Comparison of ENCODE assay signal across 10 mouse cellular contexts in the genomic region with DNA sequence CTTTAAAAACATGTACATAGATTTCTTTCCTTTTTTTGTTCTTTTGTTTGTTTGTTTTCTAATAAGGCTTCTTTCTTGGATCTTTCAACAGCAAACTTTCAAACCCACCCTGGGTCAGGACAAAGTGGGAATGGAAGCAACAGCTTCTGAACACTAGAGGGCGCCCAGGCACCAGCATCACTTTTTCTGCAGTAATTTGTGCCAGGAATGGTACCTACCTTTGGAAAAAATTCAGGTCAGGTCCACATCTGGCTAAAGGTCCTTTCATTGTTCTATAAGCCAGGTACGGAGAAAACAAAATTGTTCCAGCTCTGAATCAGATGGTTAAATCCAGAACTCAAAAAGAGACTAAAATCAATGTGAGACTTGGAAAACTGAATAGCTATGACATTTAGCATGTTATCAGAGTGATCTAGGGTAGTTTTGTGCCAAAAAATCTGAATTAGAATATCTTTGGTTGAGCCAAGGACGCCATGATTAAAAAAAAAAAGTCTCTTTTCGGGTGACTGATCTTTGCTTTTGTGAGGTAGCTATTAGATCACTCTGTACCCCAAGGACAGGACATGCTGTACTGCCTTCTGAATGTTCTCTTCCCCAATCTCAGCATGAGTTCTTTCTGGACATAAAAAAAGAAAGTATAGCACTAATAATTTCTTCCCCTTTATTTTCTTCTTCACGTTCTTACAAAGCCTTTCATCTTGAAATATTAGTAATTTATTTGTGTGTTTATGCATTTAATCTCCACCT. TPM values are rescaled to one million over a fixed set of nuclear protein-coding genes. Genes with fewer than 3 reads are reported as not detected.
A peak's percentile ranks its signal among the peaks of the same experiment; 100 is the strongest.
DNase-seq lines count a peak whose midpoint lies in the region; ATAC-seq and TF ChIP-seq lines count a peak whose summit lies in the region.
"Had no signal": no experiment of that assay in that cellular context is flagged by ENCODE, and none has a peak within 500 bp of the region (broad histone marks: within the 10 kb centered on the region; RNA-seq: fewer than 3 reads in every experiment).

No protein-coding gene starts in this region.

- WGBS in heart, embryonic 11.5 days (ENCODE audit: insufficient replicate concordance): 26% methylated on average over 5 of the region's 5 CpGs
- 22% methylated on average over 5 of the region's 5 CpGs for WGBS in small intestine, adult 2 months

- H3K9me3 ChIP-seq in heart, embryonic 11.5 days (replicated peaks; ENCODE audit: control insufficient read depth, low read length): no peaks in the 10 kb centered on the region
- H3K9me3 ChIP-seq: neural tube, embryonic 12.5 days had no signal

- peaks cover 2% of the 10 kb centered on the region for H3K4me1 ChIP-seq in heart, embryonic 11.5 days (ENCODE audit: control insufficient read depth, insufficient read depth, low read length)
- H3K4me1 ChIP-seq in testis, adult 2 months (ENCODE audit: control insufficient read depth, insufficient read depth, low read length): no peaks in the 10 kb centered on the region
- no peaks in the 10 kb centered on the region for H3K4me1 ChIP-seq in small intestine, adult 2 months (ENCODE audit: control insufficient read depth, insufficient read depth, insufficient read length, low read length)

- H3K4me3 ChIP-seq in heart, embryonic 11.5 days (ENCODE audit: low read depth, low read length): no peak overlapping the region
- H3K4me3 ChIP-seq in testis, adult 2 months (ENCODE audit: control insufficient read depth, low read depth, low read length): no peak overlapping the region
- no peak overlapping the region for H3K4me3 ChIP-seq in small intestine, adult 2 months (ENCODE audit: low read depth, low read length)
- H3K4me3 ChIP-seq: neural tube, embryonic 12.5 days had no signal

- peak; percentile 26; the same call in 1 of the 2 replicates for TF ChIP-seq CTCF in testis, adult 2 months (IDR thresholded peaks at IDR 0.05; ENCODE audit: control insufficient read depth, insufficient read depth, insufficient replicate concordance, low read depth, low read length)
- TF ChIP-seq CTCF in small intestine, adult 2 months (IDR thresholded peaks at IDR 0.05; ENCODE audit: extremely low read depth, insufficient read length, insufficient replicate concordance, low read depth, low read length): peak; percentile 55; the same call in 1 of the 2 replicates

- TF ChIP-seq POLR2A in testis, adult 2 months (IDR thresholded peaks at IDR 0.05; ENCODE audit: control insufficient read depth, low read depth, low read length): no peak
- no peak for TF ChIP-seq POLR2A in small intestine, adult 2 months (IDR thresholded peaks at IDR 0.05; ENCODE audit: low read depth, low read length)

- H3K27ac ChIP-seq in heart, embryonic 11.5 days (ENCODE audit: low read depth, low read length): no peak overlapping the region
- no peak overlapping the region for H3K27ac ChIP-seq in testis, adult 2 months (ENCODE audit: control insufficient read depth, insufficient read depth, low read depth, low read length)
- no peak overlapping the region for H3K27ac ChIP-seq in small intestine, adult 2 months (ENCODE audit: insufficient read depth, low read depth, low read length)
- H3K27ac ChIP-seq: neural tube, embryonic 12.5 days had no signal

- H3K9ac ChIP-seq in heart, embryonic 11.5 days (ENCODE audit: low read depth, low read length): no peak overlapping the region
- H3K9ac ChIP-seq: neural tube, embryonic 12.5 days had no signal

- H3K27me3 ChIP-seq in heart, embryonic 11.5 days (ENCODE audit: control insufficient read depth, insufficient read depth, low read length): no peaks in the 10 kb centered on the region
- no peaks in the 10 kb centered on the region for H3K27me3 ChIP-seq in testis, adult 2 months (ENCODE audit: control insufficient read depth, insufficient read depth, low read length)
- no peaks in the 10 kb centered on the region for H3K27me3 ChIP-seq in small intestine, adult 2 months (ENCODE audit: control insufficient read depth, insufficient read depth, low read length)
- H3K27me3 ChIP-seq: neural tube, embryonic 12.5 days had no signal

- ATAC-seq in heart, embryonic 11.5 days (replicated peaks; ENCODE audit: insufficient number of reproducible peaks, low FRiP score, low TSS enrichment): no peak
- no peak for ATAC-seq in frontal cortex, adult (ENCODE audit: low TSS enrichment)

- H3K4me2 ChIP-seq in heart, embryonic 11.5 days: no peak overlapping the region
- H3K4me2 ChIP-seq: neural tube, embryonic 12.5 days had no signal

- peak; percentile 10 for DNase-seq in heart, adult 8-10 months (ENCODE audit: low spot score)
- no peak for DNase-seq in testis, postnatal 14 days (ENCODE audit: low spot score)
- DNase-seq in cerebellum, adult 8-10 months: peak; percentile 63
- DNase-seq in kidney, postnatal 4 days: peak; percentile 40 to 43

- no peaks in the 10 kb centered on the region for H3K36me3 ChIP-seq in heart, embryonic 11.5 days (ENCODE audit: control insufficient read depth, insufficient read depth, low read length)
- H3K36me3 ChIP-seq in testis, adult 2 months (ENCODE audit: control insufficient read depth, insufficient read depth, low read length): no peaks in the 10 kb centered on the region
- no peaks in the 10 kb centered on the region for H3K36me3 ChIP-seq in small intestine, adult 2 months (ENCODE audit: control insufficient read depth, insufficient read depth, low read length)
- H3K36me3 ChIP-seq: neural tube, embryonic 12.5 days had no signal

RNA-seq across cellular contexts. Expression of a gene that starts 9.5 kb away (rescaled TPM):
- total RNA-seq in heart, adult 8-10 months (2022): under 1 TPM; 0.23 to 0.56 (median 0.37) TPM
- 5.0 and 5.5 TPM in 2 replicates for polyA plus RNA-seq in heart, embryonic 11.5 days (2014; fragmentation: Nextera tagmentation; extraction: Ambion mirVana)
- 0.23 and 0.26 TPM in 2 replicates for polyA plus RNA-seq in testis, adult 2 months (2012; rRNA removed)
- 7.9 and 11.1 TPM in 2 replicates for polyA plus RNA-seq in small intestine, adult 2 months (2012; rRNA removed)

RNA-seq across cellular contexts. Expression of a gene that starts 26.7 kb away (rescaled TPM):
- total RNA-seq in heart, adult 8-10 months (2022): 1 to 10 TPM in 3 of 4 experiments, under 1 TPM in 1; 0.65 to 3.1 (median 1.4) TPM
- 1.9 and 3.1 TPM in 2 replicates for polyA plus RNA-seq in heart, embryonic 11.5 days (2014; fragmentation: Nextera tagmentation; extraction: Ambion mirVana)
- polyA plus RNA-seq in testis, adult 2 months (2012; rRNA removed): 0.12 and 0.27 TPM in 2 replicates
- 1.4 and 1.5 TPM in 2 replicates for polyA plus RNA-seq in small intestine, adult 2 months (2012; rRNA removed)

RNA-seq across cellular contexts. Expression of a gene that starts 43.5 kb away (rescaled TPM):
- total RNA-seq in heart, adult 8-10 months (2022): 1 to 10 TPM; 1.8 to 2.8 (median 2.6) TPM
- polyA plus RNA-seq in heart, embryonic 11.5 days (2014; fragmentation: Nextera tagmentation; extraction: Ambion mirVana): 1.3 TPM in 2 replicates
- polyA plus RNA-seq in testis, adult 2 months (2012; rRNA removed): 0.11 and 0.22 TPM in 2 replicates
- polyA plus RNA-seq in small intestine, adult 2 months (2012; rRNA removed): 3.8 and 4.9 TPM in 2 replicates

RNA-seq across cellular contexts. Expression of a gene that starts 46.4 kb away (rescaled TPM):
- total RNA-seq in heart, adult 8-10 months (2022): not detected
- polyA plus RNA-seq in heart, embryonic 11.5 days (2014; fragmentation: Nextera tagmentation; extraction: Ambion mirVana): not detected in 2 replicates
- not detected in 2 replicates for polyA plus RNA-seq in testis, adult 2 months (2012; rRNA removed)
- 32.4 and 79.5 TPM in 2 replicates for polyA plus RNA-seq in small intestine, adult 2 months (2012; rRNA removed)
- total RNA-seq: layer of hippocampus, adult 18-20 months had no signal
- polyA plus RNA-seq: neural tube, embryonic 12.5 days had no signal

RNA-seq across cellular contexts. Expression of a gene that starts 58.2 kb away (rescaled TPM):
- not detected for total RNA-seq in heart, adult 8-10 months (2022)
- not detected in 2 replicates for polyA plus RNA-seq in heart, embryonic 11.5 days (2014; fragmentation: Nextera tagmentation; extraction: Ambion mirVana)
- polyA plus RNA-seq in testis, adult 2 months (2012; rRNA removed): not detected in 2 replicates
- not detected in 2 replicates for polyA plus RNA-seq in small intestine, adult 2 months (2012; rRNA removed)
- total RNA-seq: layer of hippocampus, adult 18-20 months had no signal
- polyA plus RNA-seq: neural tube, embryonic 12.5 days had no signal
